Mouse (Mus musculus) cerebellum, adult 2 months (tissue): ENCODE results near the gene Osbpl9.

Experiments
- CTCF ChIP-seq: fragments of 200-500 bp; IDR thresholded peaks from 2 replicates; pipeline ENCODE4 v1.5.1; 2011; ENCODE audit warnings: low read depth, mild to moderate bottlenecking, control low read depth, low read length, moderate library complexity, borderline replicate concordance; ENCODE audit not compliant: insufficient read depth
- POLR2A ChIP-seq: fragments of 200-500 bp; IDR thresholded peaks from 2 replicates; pipeline ENCODE4 v1.6.1; 2011; ENCODE audit warnings: low read length, control low read depth, borderline replicate concordance; ENCODE audit not compliant: insufficient read depth

DNA sequence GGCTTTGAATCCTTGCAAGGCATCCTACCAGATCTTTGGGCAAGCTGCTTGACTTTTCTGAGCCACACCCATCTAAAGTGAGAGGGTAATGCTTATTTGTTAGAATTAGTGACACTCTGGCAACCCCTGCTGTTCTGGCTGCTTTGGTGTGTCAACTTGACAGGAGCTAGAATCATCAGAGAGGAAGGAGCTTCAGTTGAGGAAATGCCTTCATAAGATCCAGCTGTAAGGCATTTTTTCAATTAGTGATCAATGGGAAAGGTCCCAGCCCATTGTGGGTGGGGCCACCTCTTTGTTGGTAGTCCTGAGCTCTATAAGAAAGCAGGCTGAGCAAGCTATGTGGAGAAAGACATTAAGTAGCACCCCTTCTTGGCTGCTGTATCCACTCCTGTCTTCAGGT, 39.1 kb upstream of the Osbpl9 start:
- TF ChIP-seq POLR2A: no peak
- TF ChIP-seq CTCF: no peak
